Mouse (Mus musculus) NIH3T3 (cell line): Measurements from ENCODE around the gene Vmn2r88.
"Not testable (repeated sequence)": the region's sequence is repeated elsewhere in the genome, so short reads cannot be mapped to it uniquely, and the experiment has no call there.

ENCODE experiments used
- DNase-seq: peaks from one replicate; pipeline ENCODE4 v3.0.0-alpha.2; 2012; ENCODE audit warnings: low read depth

The Vmn2r88 gene

GRCm38 (mm10) chr14:51410520-51410919 lies at the start of gene Vmn2r88:
Vmn2r88 (plus strand) TSS chr14:51410820.
- no peak for DNase-seq

GRCm38 (mm10) chr14:51361456-51361855 lies 49.2 kb upstream of the Vmn2r88 start, which contains the start of gene Gm7247:
Gm7247 (plus strand) TSS chr14:51361756.
- no peak for DNase-seq

DNA sequence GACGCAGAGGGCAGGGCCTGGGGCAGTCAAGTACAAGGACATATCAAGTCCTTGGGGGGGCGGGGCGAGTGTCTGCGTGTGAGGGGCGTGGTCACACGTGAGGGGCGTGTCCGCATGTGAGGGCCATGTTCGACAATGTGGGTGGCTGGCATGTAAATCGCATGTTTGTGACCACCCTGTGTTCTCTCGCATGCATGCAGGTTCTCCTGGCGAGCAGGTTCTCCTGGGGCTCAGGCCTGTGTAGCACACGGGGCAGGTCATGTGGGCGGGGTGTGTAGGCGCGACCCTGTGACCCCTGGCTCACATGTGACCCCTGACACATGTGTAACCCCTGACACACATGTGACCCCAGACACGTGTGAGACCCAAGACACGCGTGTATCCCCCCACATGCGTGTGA lies 27.8 kb upstream of the Vmn2r88 start:
- no peak for DNase-seq

- DNase-seq, result no peak
Measured at GRCm38 (mm10) chr14:51384351-51384750, 26.3 kb upstream of the Vmn2r88 start.

GRCm38 (mm10) chr14:51385741-51386140 lies 24.9 kb upstream of the Vmn2r88 start:
- DNase-seq, result no peak

DNA sequence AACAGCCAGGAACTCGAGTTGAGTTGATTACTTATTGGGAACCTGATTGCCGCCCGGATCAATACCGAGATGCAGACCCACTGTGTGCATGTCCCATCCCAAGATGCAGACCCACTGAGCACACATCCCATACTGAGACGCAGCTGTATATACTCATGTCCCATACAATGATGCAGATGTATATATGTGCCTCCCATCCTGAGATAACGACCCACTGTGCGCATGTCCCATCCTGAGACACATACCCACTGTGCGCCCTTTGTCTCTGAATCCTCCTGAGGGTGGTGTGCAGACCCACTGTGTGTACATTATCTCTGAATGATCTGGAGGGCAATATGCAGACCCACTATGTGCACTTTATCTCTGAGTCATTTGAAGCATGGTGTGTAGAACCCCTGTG lies 22.9 kb upstream of the Vmn2r88 start:
- no peak for DNase-seq

GRCm38 (mm10) chr14:51388222-51388621 lies 22.4 kb upstream of the Vmn2r88 start:
- no peak for DNase-seq

DNA sequence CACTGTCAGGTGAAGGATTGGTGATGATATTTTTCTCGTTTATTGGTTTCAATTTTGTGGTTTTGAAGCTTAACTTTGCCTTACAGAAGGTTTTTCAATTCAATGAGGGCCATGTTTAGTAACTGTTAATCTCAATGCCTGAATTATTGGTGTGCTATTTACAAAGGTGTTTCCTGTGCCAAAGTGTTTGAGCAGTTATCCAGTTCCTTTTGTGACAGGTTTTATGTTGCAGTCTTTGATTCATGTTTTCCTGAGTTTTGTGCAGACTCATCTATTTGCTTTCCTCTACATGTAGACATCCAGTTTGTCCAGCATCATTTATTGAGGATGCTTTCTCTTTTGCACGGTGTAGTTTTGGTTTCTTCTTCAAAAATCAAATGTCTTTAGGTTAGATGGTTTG lies 13.3 kb downstream of the Vmn2r88 start:
- no peak for DNase-seq

DNA sequence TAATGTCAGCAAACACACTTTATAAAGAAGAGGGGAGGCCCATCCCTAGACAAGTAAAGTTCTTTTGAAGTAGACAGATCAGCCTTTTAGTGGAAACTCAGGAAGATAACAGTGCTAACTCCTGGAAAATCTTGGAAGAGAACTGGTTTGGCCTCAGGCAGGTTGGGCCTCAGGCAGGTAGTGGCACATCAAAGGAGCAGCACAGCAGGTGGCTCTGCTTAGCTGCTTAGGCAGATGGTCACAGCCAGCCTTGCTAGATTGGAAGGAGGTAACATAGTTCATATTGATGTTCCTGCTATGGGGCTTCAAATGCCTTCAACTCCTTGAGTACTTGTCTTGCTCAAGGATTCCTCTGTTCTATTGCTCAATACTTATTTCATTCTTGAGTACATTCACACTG lies 19.5 kb downstream of the Vmn2r88 start:
- DNase-seq, result not testable (repeated sequence)

DNA sequence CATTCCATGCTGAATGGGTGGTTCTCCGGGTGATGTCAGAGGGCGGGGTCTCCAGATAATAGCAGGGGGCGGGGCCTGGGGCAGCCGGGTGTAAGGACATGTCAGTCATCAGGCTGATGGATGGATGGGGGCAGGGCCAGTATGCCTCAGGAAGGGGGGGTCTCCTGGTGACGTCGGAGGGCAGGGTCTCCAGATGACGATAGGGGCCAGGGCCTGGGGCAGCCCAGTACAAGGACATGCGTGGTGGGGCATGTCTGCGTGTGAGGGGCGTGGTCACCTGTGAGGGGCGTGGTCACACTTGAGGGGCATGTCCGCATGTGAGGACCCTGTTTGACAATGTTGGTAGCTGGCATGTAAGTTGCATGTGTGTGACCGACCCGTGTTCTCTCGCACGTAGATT lies 23.9 kb downstream of the Vmn2r88 start:
- DNase-seq, result no peak

- DNase-seq, result no peak
Measured at GRCm38 (mm10) chr14:51435020-51435419, 24.4 kb downstream of the Vmn2r88 start.

- DNase-seq, result no peak
Measured at GRCm38 (mm10) chr14:51438955-51439354, 28.3 kb downstream of the Vmn2r88 start.

DNA sequence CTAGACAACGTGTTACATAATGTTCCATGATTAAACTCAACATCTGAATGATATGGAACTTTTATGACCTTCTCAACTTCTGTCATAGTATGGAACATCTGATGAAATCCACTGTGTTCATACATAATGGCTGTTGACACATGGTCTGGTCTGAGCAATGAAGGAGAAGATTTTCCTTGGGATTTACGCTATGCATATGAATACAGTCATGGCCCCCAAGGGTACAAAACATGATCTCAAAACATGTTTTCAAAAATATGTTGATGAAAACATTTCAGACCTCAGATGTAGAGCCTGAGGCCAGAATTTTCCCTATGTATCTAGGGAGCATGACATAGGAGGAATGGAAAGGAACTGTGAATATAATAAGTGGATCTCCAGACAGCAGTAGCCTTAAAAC lies 40.9 kb downstream of the Vmn2r88 start, which contains the start of gene Vmn2r89:
TSS of gene Vmn2r89 (plus strand) at position 301 of the 400 bp plus-strand sequence.
- not testable (repeated sequence) for DNase-seq
